Mouse (Mus musculus) heart, postnatal 10 days (tissue): ENCODE measurements around the gene Cgrrf1. TPM values are rescaled to one million over a fixed set of nuclear protein-coding genes. Genes with fewer than 3 reads are reported as not detected.
"Not testable (repeated sequence)": the region's sequence is repeated elsewhere in the genome, so short reads cannot be mapped to it uniquely, and the experiment has no call there.

Experiments used
- DNase-seq, 2 experiments: peaks; one replicate each; pipeline ENCODE4 v3.0.0; 2021
- intact Hi-C: fragments of 180-260 bp; cut with DNase I; formaldehyde crosslinking; loops from one replicate; pipeline ENCODE4 v1.15.1; 2025
- total RNA-seq, 2 experiments: library from RNA; stranded (reverse); gene quantifications; 2 replicates each; pipeline ENCODE4 v1.2.3; 2021

The Cgrrf1 gene
- 10 to 100 TPM; 34.4 to 38.4 TPM for total RNA-seq

GRCm38 (mm10) chr14:46831837-46832333, at the start of gene Cgrrf1:
Gene Cgrrf1 (plus strand): TSS chr14:46832125.
- intact Hi-C loops = loop anchor here (2.0 to 5.0 kb wide), 3 partner anchors 50 to 425 kb away; partner anchors contain the start of gene Samd4
- peak; percentile 97 to 98 for DNase-seq

- DNase-seq = no peak
- intact Hi-C loops = no loop called here
Measured at GRCm38 (mm10) chr14:46782187-46782828, 49.6 kb upstream of the Cgrrf1 start.

GRCm38 (mm10) chr14:46783327-46783926, 48.5 kb upstream of the Cgrrf1 start:
- no peak for DNase-seq
- intact Hi-C loops = no loop called here

GRCm38 (mm10) chr14:46785247-46785646, 46.7 kb upstream of the Cgrrf1 start:
- DNase-seq = no peak
- intact Hi-C loops = no loop called here

GRCm38 (mm10) chr14:46787454-46787786, 44.5 kb upstream of the Cgrrf1 start:
- intact Hi-C loops = no loop called here
- DNase-seq = no peak

- intact Hi-C loops = loop anchor here (1.0 kb wide), 1 partner anchor 28 kb away; the partner anchor contains the start of gene Cdkn3
- DNase-seq = peak; percentile 93 to 95
Measured at GRCm38 (mm10) chr14:46787787-46788504, 44.0 kb upstream of the Cgrrf1 start, which contains the start of gene Cnih1. Gene Cnih1 (minus strand): TSS chr14:46788411.

- intact Hi-C loops = loop anchor here (1.0 kb wide), 1 partner anchor 28 kb away; the partner anchor contains the start of gene Cdkn3
- no peak for DNase-seq
Measured at GRCm38 (mm10) chr14:46788505-46788901, 43.4 kb upstream of the Cgrrf1 start.

- intact Hi-C loops = no loop called here
- no peak for DNase-seq
Measured at GRCm38 (mm10) chr14:46790303-46790702, 41.6 kb upstream of the Cgrrf1 start.

GRCm38 (mm10) chr14:46790723-46791122, 41.2 kb upstream of the Cgrrf1 start:
- no peak for DNase-seq
- intact Hi-C loops = no loop called here

- intact Hi-C loops = no loop called here
- no peak for DNase-seq
Measured at GRCm38 (mm10) chr14:46794157-46794556, 37.8 kb upstream of the Cgrrf1 start.

GRCm38 (mm10) chr14:46800684-46801345, 31.1 kb upstream of the Cgrrf1 start:
- DNase-seq = no peak
- intact Hi-C loops = no loop called here

GRCm38 (mm10) chr14:46803259-46803658, 28.7 kb upstream of the Cgrrf1 start:
- no peak for DNase-seq
- intact Hi-C loops = no loop called here

GRCm38 (mm10) chr14:46803791-46804190, 28.1 kb upstream of the Cgrrf1 start:
- intact Hi-C loops = no loop called here
- no peak for DNase-seq

- no peak for DNase-seq
- intact Hi-C loops = no loop called here
Measured at GRCm38 (mm10) chr14:46806186-46806585, 25.7 kb upstream of the Cgrrf1 start.

- intact Hi-C loops = no loop called here
- no peak for DNase-seq
Measured at GRCm38 (mm10) chr14:46807927-46808326, 24.0 kb upstream of the Cgrrf1 start.

- no peak for DNase-seq
- intact Hi-C loops = no loop called here
Measured at GRCm38 (mm10) chr14:46815640-46816039, 16.3 kb upstream of the Cgrrf1 start.

- intact Hi-C loops = no loop called here
- no peak for DNase-seq
Measured at GRCm38 (mm10) chr14:46816916-46817622, 14.9 kb upstream of the Cgrrf1 start.

- DNase-seq = no peak
- intact Hi-C loops = no loop called here
Measured at GRCm38 (mm10) chr14:46818743-46819142, 13.2 kb upstream of the Cgrrf1 start.

GRCm38 (mm10) chr14:46819961-46820360, 12.0 kb upstream of the Cgrrf1 start:
- intact Hi-C loops, DNase-seq: not testable (repeated sequence)

- DNase-seq = peak; percentile 34 to 54
- intact Hi-C loops = no loop called here
Measured at GRCm38 (mm10) chr14:46821271-46821872, 10.6 kb upstream of the Cgrrf1 start.
